Mouse (Mus musculus) G1E (cell line): Measurements from ENCODE around the gene 1700001P01Rik.

ENCODE experiments used
- CTCF ChIP-seq: IDR thresholded peaks from 2 replicates; pipeline ENCODE4 v1.5.1; 2012; ENCODE audit warnings: low read depth, low read length, inconsistent platforms, mixed read lengths
- GATA1 ChIP-seq: IDR thresholded peaks from 2 replicates; pipeline ENCODE4 v1.6.1; 2012; ENCODE audit warnings: borderline replicate concordance, low read length, inconsistent platforms, mixed read lengths
- GATA2 ChIP-seq: IDR thresholded peaks from 2 replicates; pipeline ENCODE4 v1.6.1; 2012; ENCODE audit warnings: low read depth, low read length, inconsistent platforms, borderline replicate concordance
- POLR2AphosphoS5 ChIP-seq: IDR thresholded peaks from 2 replicates; pipeline ENCODE4 v1.6.1; 2012; ENCODE audit warnings: low read depth, low read length, inconsistent platforms; ENCODE audit not compliant: insufficient replicate concordance
- TAL1 ChIP-seq: conservative IDR thresholded peaks from 2 replicates; pipeline ENCODE4 v1.6.1; 2012; ENCODE audit warnings: low read depth, low read length, inconsistent platforms, mixed read lengths

GRCm38 (mm10) chr11:97739155-97739554, 36.6 kb downstream of the 1700001P01Rik start:
- TF ChIP-seq CTCF, result no peak
- no peak for TF ChIP-seq POLR2AphosphoS5
- TF ChIP-seq TAL1, result no peak
- no peak for TF ChIP-seq GATA1
- TF ChIP-seq GATA2, result no peak
